Mouse (Mus musculus): ENCODE results near the gene Gstm1.

- TF ChIP-seq CTCF (IDR thresholded peaks at IDR 0.05; ENCODE audit: control insufficient read depth, insufficient read depth, low read length) (no peak), POLR2A (IDR thresholded peaks at IDR 0.05; ENCODE audit: borderline replicate concordance, control insufficient read depth, low read depth, low read length) (no peak)
Measured at GRCm38 (mm10) chr3:108064672-108065071, 46.9 kb upstream of the Gstm1 start.

All from bone marrow, adult 2 months (tissue).